8 mouse cellular contexts compared by ENCODE assay signal in the genomic region with DNA sequence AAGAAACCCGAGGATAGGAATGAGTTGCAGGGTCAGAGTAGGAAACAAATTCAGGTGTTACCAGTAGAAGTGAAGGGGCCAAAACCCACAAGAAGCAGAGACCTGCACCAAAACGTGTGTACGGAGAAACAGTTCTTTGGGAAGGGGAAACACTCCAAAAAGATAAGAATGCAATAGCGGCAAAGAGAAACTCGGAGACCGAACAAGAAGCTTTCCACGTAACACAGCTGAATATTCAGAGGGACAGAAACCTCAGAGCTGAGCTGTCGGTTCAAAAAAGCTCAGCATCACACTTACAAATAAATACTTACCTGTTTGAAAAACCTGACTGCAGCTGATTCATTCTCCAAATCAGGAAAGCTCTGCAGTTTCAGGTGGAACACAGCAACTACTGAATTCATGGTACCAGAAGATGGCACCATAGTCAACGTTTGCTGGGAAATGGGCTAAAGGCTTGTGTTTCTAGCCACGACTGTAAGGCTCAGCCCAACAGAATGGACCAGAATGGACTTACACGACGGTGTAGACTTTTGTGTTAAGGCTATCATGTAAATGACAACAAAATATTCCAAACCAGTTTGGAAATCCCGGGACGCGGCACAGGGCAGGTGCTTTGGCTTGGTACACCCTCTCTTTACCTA.
DNase-seq lines count a peak whose midpoint lies in the region; ATAC-seq and TF ChIP-seq lines count a peak whose summit lies in the region.

No protein-coding gene starts in this region.

- WGBS in kidney, postnatal 0 days: 57% methylated on average over 15 of the region's 15 CpGs
- WGBS in hindbrain, embryonic 15.5 days: 56% methylated on average over 15 of the region's 15 CpGs
- 55% methylated on average over 15 of the region's 15 CpGs for WGBS in midbrain, embryonic 13.5 days
- 50% methylated on average over 15 of the region's 15 CpGs for WGBS in heart, embryonic 11.5 days (ENCODE audit: insufficient replicate concordance)

- no peak overlapping the region for H3K9ac ChIP-seq in kidney, postnatal 0 days (ENCODE audit: low read depth, low read length)
- H3K9ac ChIP-seq in hindbrain, embryonic 15.5 days: no peak overlapping the region
- H3K9ac ChIP-seq in midbrain, embryonic 13.5 days (replicated peaks): no peak overlapping the region
- H3K9ac ChIP-seq in heart, embryonic 11.5 days (ENCODE audit: low read depth, low read length): no peak overlapping the region

- H3K36me3 ChIP-seq in kidney, postnatal 0 days (ENCODE audit: insufficient read depth, low read length): no peaks in the 10 kb centered on the region
- H3K36me3 ChIP-seq in hindbrain, embryonic 15.5 days: no peaks in the 10 kb centered on the region
- H3K36me3 ChIP-seq in midbrain, embryonic 13.5 days: no peaks in the 10 kb centered on the region
- H3K36me3 ChIP-seq in heart, embryonic 11.5 days (ENCODE audit: control insufficient read depth, insufficient read depth, low read length): no peaks in the 10 kb centered on the region

- peak; percentile 69 for DNase-seq in kidney, postnatal 0 days (ENCODE audit: low spot score)
- no peak for DNase-seq in kidney, adult 11 months
- peak; percentile 66 for DNase-seq in brain, embryonic 18.5 days (ENCODE audit: low read depth, low spot score)
- DNase-seq in urinary bladder, postnatal 10 days (ENCODE audit: low spot score): no peak
- DNase-seq in heart, adult 9 months (ENCODE audit: low spot score in 2 of 2): no peak

- no peak overlapping the region for H3K4me3 ChIP-seq in kidney, postnatal 0 days (replicated peaks; ENCODE audit: low read depth, low read length)
- no peak overlapping the region for H3K4me3 ChIP-seq in hindbrain, embryonic 15.5 days
- no peak overlapping the region for H3K4me3 ChIP-seq in midbrain, embryonic 13.5 days (replicated peaks)
- H3K4me3 ChIP-seq in heart, embryonic 11.5 days (ENCODE audit: low read depth, low read length): no peak overlapping the region

- H3K4me2 ChIP-seq in kidney, postnatal 0 days (ENCODE audit: low read length): no peak overlapping the region
- peak overlapping the region; percentile 32 for H3K4me2 ChIP-seq in hindbrain, embryonic 15.5 days
- H3K4me2 ChIP-seq in midbrain, embryonic 13.5 days (replicated peaks): no peak overlapping the region
- H3K4me2 ChIP-seq in heart, embryonic 11.5 days: no peak overlapping the region

- H3K4me1 ChIP-seq in kidney, postnatal 0 days (replicated peaks; ENCODE audit: insufficient read depth, low read length): no peaks in the 10 kb centered on the region
- H3K4me1 ChIP-seq in hindbrain, embryonic 15.5 days (replicated peaks): peaks cover 4% of the 10 kb centered on the region; the same call in 1 of the 2 replicates
- peaks cover 25% of the 10 kb centered on the region for H3K4me1 ChIP-seq in midbrain, embryonic 13.5 days (replicated peaks)
- H3K4me1 ChIP-seq in heart, embryonic 11.5 days (ENCODE audit: control insufficient read depth, insufficient read depth, low read length): 0 out of 2 replicates have a peak, but pooled peaks cover 3% of the 10 kb centered on the region

- no peaks in the 10 kb centered on the region for H3K9me3 ChIP-seq in kidney, postnatal 0 days (replicated peaks; ENCODE audit: low read length)
- H3K9me3 ChIP-seq in hindbrain, embryonic 15.5 days: no peaks in the 10 kb centered on the region
- no peaks in the 10 kb centered on the region for H3K9me3 ChIP-seq in midbrain, embryonic 13.5 days
- H3K9me3 ChIP-seq in heart, embryonic 11.5 days (replicated peaks; ENCODE audit: control insufficient read depth, low read length): no peaks in the 10 kb centered on the region

- no peak overlapping the region for H3K27ac ChIP-seq in kidney, postnatal 0 days
- H3K27ac ChIP-seq in hindbrain, embryonic 15.5 days (replicated peaks): no peak overlapping the region
- no peak overlapping the region for H3K27ac ChIP-seq in midbrain, embryonic 13.5 days
- H3K27ac ChIP-seq in heart, embryonic 11.5 days (ENCODE audit: low read depth, low read length): no peak overlapping the region

- TF ChIP-seq CTCF in kidney, postnatal 0 days (IDR thresholded peaks at IDR 0.05; ENCODE audit: low read depth): peak; percentile 73

- ATAC-seq in kidney, postnatal 0 days (replicated peaks; ENCODE audit: low FRiP score, low read depth): no peak
- ATAC-seq in hindbrain, embryonic 15.5 days (ENCODE audit: low FRiP score, low read depth): peak; percentile 87
- ATAC-seq in midbrain, embryonic 13.5 days: peak; percentile 49; the same call in 1 of the 2 replicates
- ATAC-seq in heart, embryonic 11.5 days (replicated peaks; ENCODE audit: insufficient number of reproducible peaks, low FRiP score, low TSS enrichment): no peak

- H3K27me3 ChIP-seq in kidney, postnatal 0 days (ENCODE audit: insufficient read depth, low read length): no peaks in the 10 kb centered on the region
- H3K27me3 ChIP-seq in hindbrain, embryonic 15.5 days: peaks cover 18% of the 10 kb centered on the region
- peaks cover 77% of the 10 kb centered on the region for H3K27me3 ChIP-seq in midbrain, embryonic 13.5 days
- H3K27me3 ChIP-seq in heart, embryonic 11.5 days (ENCODE audit: control insufficient read depth, insufficient read depth, low read length): peaks cover 34% of the 10 kb centered on the region

Comparison
In these comparisons a context has a peak if more than half of its experiments do, and no peak if none do; other contexts are left out.
1. DNase-seq: peak in kidney, postnatal 0 days (single experiment) and brain, embryonic 18.5 days (single experiment); none in kidney, adult 11 months (single experiment), urinary bladder, postnatal 10 days (single experiment) and heart, adult 9 months (0 of 2).
2. ATAC-seq: peak in hindbrain, embryonic 15.5 days (single experiment) and midbrain, embryonic 13.5 days (single experiment); none in kidney, postnatal 0 days (single experiment) and heart, embryonic 11.5 days (single experiment).